Comparison of ENCODE assay signal across 8 mouse cellular contexts in the genomic region with DNA sequence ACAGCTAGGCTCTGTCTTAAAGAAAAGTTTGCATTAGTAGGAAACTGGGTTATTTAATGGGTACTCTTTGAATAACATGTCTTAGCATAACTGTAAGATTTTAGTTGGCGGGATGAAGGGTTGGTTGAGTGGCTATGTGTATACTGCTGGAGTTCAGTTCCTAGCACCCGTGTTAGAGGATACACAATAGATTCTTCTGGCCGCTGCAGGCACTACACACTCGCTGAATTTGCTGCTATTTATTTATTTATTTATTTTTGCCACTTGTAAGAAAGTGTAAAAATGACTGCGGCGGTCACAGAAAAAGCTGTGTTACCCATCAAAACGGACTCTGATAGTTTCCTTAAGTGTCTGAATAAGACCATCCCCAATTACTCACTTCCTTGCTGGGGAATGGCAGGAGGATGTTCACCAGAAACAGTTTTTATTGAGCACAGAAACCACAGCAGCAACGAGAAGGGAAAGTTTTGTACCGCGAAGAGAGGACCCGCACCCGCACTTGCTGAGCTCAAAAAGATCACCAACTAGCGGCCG. TPM values are rescaled to one million over a fixed set of nuclear protein-coding genes. Genes with fewer than 3 reads are reported as not detected.
DNase-seq lines count a peak whose midpoint lies in the region; ATAC-seq and TF ChIP-seq lines count a peak whose summit lies in the region.

No protein-coding gene starts in this region.

- ATAC-seq in limb, embryonic 12.5 days (ENCODE audit: insufficient number of reproducible peaks, insufficient read depth, low FRiP score, low TSS enrichment, low read depth), result no peak
- ATAC-seq in neural tube, embryonic 14.5 days (ENCODE audit: low read depth), result no peak

- H3K36me3 ChIP-seq in C2C12 (ENCODE audit: control insufficient read depth, insufficient read depth), result no peaks in the 10 kb centered on the region
- peaks cover 15% of the 10 kb centered on the region; the same call in 1 of the 2 replicates for H3K36me3 ChIP-seq in limb, embryonic 12.5 days
- H3K36me3 ChIP-seq in neural tube, embryonic 14.5 days (ENCODE audit: control insufficient read depth, insufficient read depth, low read length), result peaks cover 3% of the 10 kb centered on the region; the same call in 1 of the 2 replicates

- H3K4me1 ChIP-seq in limb, embryonic 12.5 days (replicated peaks), result peaks cover 14% of the 10 kb centered on the region
- H3K4me1 ChIP-seq in neural tube, embryonic 14.5 days (ENCODE audit: control insufficient read depth, insufficient read depth, low read length), result peaks cover 10% of the 10 kb centered on the region; the same call in 1 of the 2 replicates

- H3K79me3 ChIP-seq in C2C12 (ENCODE audit: low read depth), result peaks cover 15% of the 10 kb centered on the region

- DNase-seq in embryo, embryonic 10 days (ENCODE audit: low spot score), result peak; percentile 22
- DNase-seq in embryo, embryonic 9.5 days (ENCODE audit: extremely low spot score), result no peak
- DNase-seq in fibroblast of lung, adult 2 months (ENCODE audit: low read depth), result peak; percentile 6
- no peak for DNase-seq in frontal cortex, adult 2 months (ENCODE audit: extremely low spot score in 1 of 2, low spot score in 1 of 2)
- no peak for DNase-seq in Muller cell, postnatal 12 days (ENCODE audit: inconsistent ontology term)

- no peaks in the 10 kb centered on the region for H3K9me3 ChIP-seq in limb, embryonic 12.5 days
- no peaks in the 10 kb centered on the region for H3K9me3 ChIP-seq in neural tube, embryonic 14.5 days (ENCODE audit: control insufficient read depth, low read length)

- no peak for TF ChIP-seq CTCF in C2C12 (IDR thresholded peaks at IDR 0.05; ENCODE audit: control insufficient read depth, insufficient read depth, insufficient read length)

- H3K4me3 ChIP-seq in C2C12 (ENCODE audit: insufficient read depth, poor library complexity, severe bottlenecking), result peak overlapping the region; percentile 90
- H3K4me3 ChIP-seq in limb, embryonic 12.5 days (replicated peaks), result peak overlapping the region; percentile 75
- peak overlapping the region; percentile 66 for H3K4me3 ChIP-seq in neural tube, embryonic 14.5 days (ENCODE audit: low read depth, low read length)

- H3K9ac ChIP-seq in limb, embryonic 12.5 days (replicated peaks), result peak overlapping the region; percentile 80
- peak overlapping the region; percentile 47; the same call in 1 of the 2 replicates for H3K9ac ChIP-seq in neural tube, embryonic 14.5 days (replicated peaks; ENCODE audit: low read depth, low read length)

- peak overlapping the region; percentile 63 for H3K4me2 ChIP-seq in limb, embryonic 12.5 days
- peak overlapping the region; percentile 80 for H3K4me2 ChIP-seq in neural tube, embryonic 14.5 days (ENCODE audit: low read depth, low read length)

- H3ac ChIP-seq in C2C12 (ENCODE audit: control insufficient read depth, insufficient read length, low read depth), result peak overlapping the region; percentile 59

- peak overlapping the region; percentile 93 for H3K27ac ChIP-seq in limb, embryonic 12.5 days
- H3K27ac ChIP-seq in neural tube, embryonic 14.5 days (ENCODE audit: low read depth, low read length), result peak overlapping the region; percentile 78

- H3K79me2 ChIP-seq in C2C12 (ENCODE audit: control insufficient read depth, insufficient read depth), result peaks cover 31% of the 10 kb centered on the region

- WGBS in limb, embryonic 12.5 days, result 3% methylated on average over 14 of the region's 14 CpGs
- 4% methylated on average over 14 of the region's 14 CpGs for whole genome bisulfite sequencing in neural tube, embryonic 14.5 days

- H3K27me3 ChIP-seq in C2C12 (ENCODE audit: control insufficient read depth, insufficient read depth, insufficient read length), result no peaks in the 10 kb centered on the region
- H3K27me3 ChIP-seq in limb, embryonic 12.5 days, result no peaks in the 10 kb centered on the region
- no peaks in the 10 kb centered on the region for H3K27me3 ChIP-seq in neural tube, embryonic 14.5 days (ENCODE audit: control insufficient read depth, insufficient read depth, low read length)

TF ChIP-seq in C2C12, 6 proteins besides CTCF, POLR2A, EP300 and RAD21:
- TF ChIP-seq USF1 (IDR thresholded peaks at IDR 0.05; ENCODE audit: low read depth) (no peak), CEBPB (IDR thresholded peaks at IDR 0.05; ENCODE audit: low read depth) (no peak), MAX (IDR thresholded peaks at IDR 0.05) (no peak), MYOD1 (IDR thresholded peaks at IDR 0.05; ENCODE audit: control insufficient read depth, insufficient read length, low read depth) (no peak), MYOG (IDR thresholded peaks at IDR 0.05; ENCODE audit: control insufficient read depth, extremely low read depth, insufficient read length) (no peak), FOSL1 (IDR thresholded peaks at IDR 0.05; ENCODE audit: insufficient read depth, low read length, poor library complexity, severe bottlenecking) (no peak)

RNA-seq across cellular contexts. Expression of a gene that starts 0.7 kb away (rescaled TPM):
- 60.4 TPM for polyA plus RNA-seq in C2C12 (2012; fragmentation: generic; extraction: Trizol)
- polyA plus RNA-seq in limb, embryonic 12.5 days (2016; fragmentation: Nextera tagmentation; extraction: Ambion mirVana), result 97.5 and 105 TPM in 2 replicates
- 55.6 and 69.7 TPM in 2 replicates for polyA plus RNA-seq in neural tube, embryonic 14.5 days (2014; fragmentation: Nextera tagmentation; extraction: Ambion mirVana)
- 44.2 and 50.1 TPM in 2 replicates for polyA plus RNA-seq in frontal cortex, adult 2 months (2012; rRNA removed)

RNA-seq across cellular contexts. Expression of a gene that starts 4.7 kb away (rescaled TPM):
- polyA plus RNA-seq in C2C12 (2012; fragmentation: generic; extraction: Trizol), result 6.0 TPM
- 58.2 and 62.5 TPM in 2 replicates for polyA plus RNA-seq in limb, embryonic 12.5 days (2016; fragmentation: Nextera tagmentation; extraction: Ambion mirVana)
- 56.0 and 58.9 TPM in 2 replicates for polyA plus RNA-seq in neural tube, embryonic 14.5 days (2014; fragmentation: Nextera tagmentation; extraction: Ambion mirVana)
- polyA plus RNA-seq in frontal cortex, adult 2 months (2012; rRNA removed), result 31.4 and 33.4 TPM in 2 replicates

RNA-seq across cellular contexts. Expression of a gene that starts 27.8 kb away (rescaled TPM):
- polyA plus RNA-seq in C2C12 (2012; fragmentation: generic; extraction: Trizol), result 5.6 TPM
- 35.0 and 36.4 TPM in 2 replicates for polyA plus RNA-seq in limb, embryonic 12.5 days (2016; fragmentation: Nextera tagmentation; extraction: Ambion mirVana)
- polyA plus RNA-seq in neural tube, embryonic 14.5 days (2014; fragmentation: Nextera tagmentation; extraction: Ambion mirVana), result 26.4 and 33.3 TPM in 2 replicates
- polyA plus RNA-seq in frontal cortex, adult 2 months (2012; rRNA removed), result 18.6 and 21.1 TPM in 2 replicates

RNA-seq across cellular contexts. Expression of a gene that starts 28.1 kb away (rescaled TPM):
- 0.16 TPM for polyA plus RNA-seq in C2C12 (2012; fragmentation: generic; extraction: Trizol)
- 1.1 and 1.8 TPM in 2 replicates for polyA plus RNA-seq in limb, embryonic 12.5 days (2016; fragmentation: Nextera tagmentation; extraction: Ambion mirVana)
- polyA plus RNA-seq in neural tube, embryonic 14.5 days (2014; fragmentation: Nextera tagmentation; extraction: Ambion mirVana), result 18.7 and 23.9 TPM in 2 replicates
- polyA plus RNA-seq in frontal cortex, adult 2 months (2012; rRNA removed), result 73.6 and 78.2 TPM in 2 replicates

RNA-seq across cellular contexts. Expression of a gene that starts 38.5 kb away (rescaled TPM):
- polyA plus RNA-seq in C2C12 (2012; fragmentation: generic; extraction: Trizol), result 48.3 TPM
- 43.3 and 46.0 TPM in 2 replicates for polyA plus RNA-seq in limb, embryonic 12.5 days (2016; fragmentation: Nextera tagmentation; extraction: Ambion mirVana)
- polyA plus RNA-seq in neural tube, embryonic 14.5 days (2014; fragmentation: Nextera tagmentation; extraction: Ambion mirVana), result 77.1 and 80.4 TPM in 2 replicates
- polyA plus RNA-seq in frontal cortex, adult 2 months (2012; rRNA removed), result 64.6 and 72.2 TPM in 2 replicates

Comparison
In these comparisons a context has a peak if more than half of its experiments do, and no peak if none do; other contexts are left out.
1. DNase-seq: peak in embryo, embryonic 10 days (single experiment) and fibroblast of lung, adult 2 months (single experiment); none in embryo, embryonic 9.5 days (single experiment), frontal cortex, adult 2 months (0 of 2) and Muller cell, postnatal 12 days (single experiment).
2. Peak in every context shown above with its lines, with median percentiles within 50 percentile points of each other: H3K4me3 ChIP-seq.